Mouse (Mus musculus) left cerebral cortex, adult 9 months (tissue): ENCODE measurements around the gene Cep112.

ENCODE experiments used
- DNase-seq, 2 experiments: peaks; one replicate each; pipeline ENCODE4 v3.0.0; 2022; ENCODE audit warnings: low spot score in 2 of 2

The Cep112 gene

GRCm38 (mm10) chr11:108424889-108425591, at the start of gene Cep112:
Cep112 (plus strand) TSS chr11:108425192.
- peak; percentile 97 to 98 for DNase-seq

- DNase-seq: no peak
Measured at GRCm38 (mm10) chr11:108376815-108377214, 48.2 kb upstream of the Cep112 start.

GRCm38 (mm10) chr11:108377680-108378362, 47.2 kb upstream of the Cep112 start:
- peak; percentile 52 to 90 for DNase-seq

- DNase-seq: no peak
Measured at GRCm38 (mm10) chr11:108378363-108378751, 46.6 kb upstream of the Cep112 start.

GRCm38 (mm10) chr11:108382664-108383063, 42.3 kb upstream of the Cep112 start:
- DNase-seq: no peak

GRCm38 (mm10) chr11:108384920-108385665, 39.9 kb upstream of the Cep112 start:
- no peak for DNase-seq

- no peak for DNase-seq
Measured at GRCm38 (mm10) chr11:108385666-108386024, 39.3 kb upstream of the Cep112 start.

- no peak for DNase-seq
Measured at GRCm38 (mm10) chr11:108395061-108395460, 29.9 kb upstream of the Cep112 start.

- no peak for DNase-seq
Measured at GRCm38 (mm10) chr11:108396076-108396829, 28.7 kb upstream of the Cep112 start.

- peak; percentile 48 to 55 for DNase-seq
Measured at GRCm38 (mm10) chr11:108409876-108410644, 14.9 kb upstream of the Cep112 start.

GRCm38 (mm10) chr11:108416360-108416759, 8.6 kb upstream of the Cep112 start:
- no peak for DNase-seq

GRCm38 (mm10) chr11:108418540-108418939, 6.5 kb upstream of the Cep112 start:
- DNase-seq: peak in 1 of 2 experiments; percentile 34

GRCm38 (mm10) chr11:108419242-108419641, 5.8 kb upstream of the Cep112 start:
- DNase-seq: no peak

GRCm38 (mm10) chr11:108420751-108421150, 4.2 kb upstream of the Cep112 start:
- no peak for DNase-seq

GRCm38 (mm10) chr11:108423221-108423620, 1.8 kb upstream of the Cep112 start:
- no peak for DNase-seq

- DNase-seq: no peak
Measured at GRCm38 (mm10) chr11:108424111-108424510, 881 bp upstream of the Cep112 start.

- no peak for DNase-seq
Measured at GRCm38 (mm10) chr11:108425592-108425921, 565 bp downstream of the Cep112 start.

GRCm38 (mm10) chr11:108426086-108426485, 1.1 kb downstream of the Cep112 start:
- DNase-seq: no peak

GRCm38 (mm10) chr11:108427191-108427590, 2.2 kb downstream of the Cep112 start:
- DNase-seq: no peak

- no peak for DNase-seq
Measured at GRCm38 (mm10) chr11:108429076-108429475, 4.1 kb downstream of the Cep112 start.

- no peak for DNase-seq
Measured at GRCm38 (mm10) chr11:108443893-108444563, 19.0 kb downstream of the Cep112 start.
